Mouse (Mus musculus): ENCODE data around the gene Osgin1.
A peak's percentile ranks its signal among the peaks of the same experiment; 100 is the strongest.

Osgin1 gene

GRCm38 (mm10) chr8:119433582-119434174, at the start of gene Osgin1:
Gene Osgin1, plus strand, starts transcription at chr8:119434124.
- DNase-seq (ENCODE audit: low read depth, low spot score) = no peak

GRCm38 (mm10) chr8:119384478-119384877, 49.4 kb upstream of the Osgin1 start:
- peak; percentile 67 for DNase-seq (ENCODE audit: low read depth, low spot score)

- DNase-seq (ENCODE audit: low read depth, low spot score) = no peak
Observed at GRCm38 (mm10) chr8:119385854-119386253, 48.1 kb upstream of the Osgin1 start.

DNA sequence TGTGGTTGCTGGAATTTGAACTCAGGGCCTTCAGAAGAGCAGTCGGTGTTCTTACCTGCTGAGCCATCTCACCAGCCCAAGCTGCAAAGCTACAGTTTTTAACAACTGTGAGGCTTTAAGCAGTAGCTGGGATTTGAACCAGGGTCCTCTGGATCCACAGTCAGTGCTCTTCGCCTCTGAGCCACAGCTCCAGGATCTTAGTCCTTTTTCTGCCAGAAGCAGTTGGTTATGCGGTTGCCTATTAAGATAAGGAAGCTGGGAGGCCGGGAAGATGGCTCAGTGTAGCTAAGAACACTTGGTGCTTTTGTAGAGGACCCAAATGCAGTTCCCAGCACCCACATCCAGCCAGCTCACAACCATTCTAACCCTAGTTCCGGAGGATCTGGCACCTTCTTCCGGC, 46.9 kb upstream of the Osgin1 start:
- DNase-seq (ENCODE audit: low read depth, low spot score) = no peak

DNA sequence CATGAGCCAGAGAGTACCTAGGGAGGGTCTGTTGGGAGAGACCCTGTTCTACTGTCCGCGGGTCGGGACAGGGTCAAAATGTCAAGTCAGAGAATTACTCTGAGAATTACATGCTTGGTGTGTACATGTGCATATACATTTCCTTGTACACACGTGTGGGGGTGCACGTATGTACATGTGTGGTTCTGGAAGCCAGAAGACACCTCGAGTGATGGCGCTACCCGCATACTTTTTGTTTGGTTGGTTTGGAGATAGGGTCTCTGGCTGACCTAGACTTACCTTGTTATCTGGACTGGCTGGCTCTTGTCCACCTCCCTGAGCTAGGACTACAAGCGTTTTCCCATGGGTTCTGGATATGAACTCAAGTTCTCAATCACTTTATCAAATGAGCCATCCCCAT, 39.8 kb upstream of the Osgin1 start:
- no peak for DNase-seq (ENCODE audit: low read depth, low spot score)

DNA sequence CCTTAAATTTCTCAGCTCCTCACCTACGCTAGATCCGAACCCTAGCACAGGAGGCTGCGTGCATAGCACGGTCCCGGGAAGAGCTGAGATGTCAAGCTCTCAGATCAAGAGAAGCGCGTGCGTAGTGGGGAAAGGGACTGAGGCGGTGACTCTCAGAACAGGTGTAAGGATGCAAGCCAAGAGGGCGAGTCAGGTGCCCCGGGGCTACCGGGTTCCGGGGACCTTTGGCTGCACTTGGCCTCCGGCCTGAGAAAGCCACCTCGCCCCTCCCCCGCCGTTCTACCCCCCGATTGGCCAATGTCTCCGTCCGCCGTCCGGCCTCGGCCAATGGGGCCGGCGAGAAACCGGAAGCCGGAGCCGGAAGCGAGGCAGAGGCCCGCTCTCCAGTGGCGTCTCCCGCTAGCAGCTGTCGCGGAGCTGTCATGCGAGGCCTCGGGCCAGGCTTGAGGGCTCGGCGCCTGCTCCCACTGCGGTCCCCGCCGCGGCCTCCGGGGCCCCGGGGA, 39.3 kb upstream of the Osgin1 start, which contains the start of gene Mlycd:
TSS of gene Mlycd (plus strand) at position 355 of the 503 bp plus-strand sequence.
- DNase-seq (ENCODE audit: low read depth, low spot score) = peak; percentile 84

DNA sequence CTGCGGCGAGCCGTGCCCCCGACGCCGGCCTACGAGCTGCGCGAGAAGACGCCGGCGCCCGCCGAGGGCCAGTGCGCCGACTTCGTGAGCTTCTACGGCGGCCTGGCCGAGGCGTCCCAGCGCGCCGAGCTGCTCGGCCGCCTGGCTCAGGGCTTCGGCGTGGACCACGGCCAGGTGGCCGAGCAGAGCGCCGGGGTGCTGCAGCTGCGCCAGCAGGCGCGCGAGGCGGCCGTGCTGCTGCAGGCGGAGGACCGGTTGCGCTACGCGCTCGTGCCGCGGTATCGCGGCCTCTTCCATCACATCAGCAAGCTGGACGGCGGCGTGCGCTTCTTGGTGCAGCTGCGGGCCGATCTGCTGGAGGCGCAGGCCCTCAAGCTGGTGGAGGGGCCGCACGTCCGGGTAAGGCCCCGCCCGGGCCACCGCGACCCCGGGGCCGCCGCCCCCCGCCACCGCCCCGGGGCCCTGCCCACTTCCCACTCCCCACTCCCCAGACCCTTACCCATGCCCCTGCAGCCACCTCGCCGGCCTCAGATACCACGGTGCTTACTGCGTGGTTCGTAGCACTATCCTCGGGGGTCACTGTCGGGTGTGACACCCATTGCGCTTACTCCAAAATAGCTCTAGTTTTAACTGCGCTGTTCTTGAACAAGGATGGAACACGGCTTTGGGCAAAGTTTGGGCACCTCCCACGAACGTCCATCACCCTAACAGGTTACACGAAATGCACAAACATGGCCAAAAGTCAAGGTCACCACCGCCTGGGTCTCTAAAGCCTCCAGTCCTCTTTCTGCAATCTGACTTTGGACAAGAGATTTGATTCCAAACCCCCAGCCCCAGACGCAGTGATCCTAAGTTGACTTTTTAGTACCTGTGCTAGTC, 38.6 kb upstream of the Osgin1 start:
- DNase-seq (ENCODE audit: low read depth, low spot score) = no peak

- DNase-seq (ENCODE audit: low read depth, low spot score) = no peak
Observed at GRCm38 (mm10) chr8:119398558-119398957, 35.4 kb upstream of the Osgin1 start.

DNA sequence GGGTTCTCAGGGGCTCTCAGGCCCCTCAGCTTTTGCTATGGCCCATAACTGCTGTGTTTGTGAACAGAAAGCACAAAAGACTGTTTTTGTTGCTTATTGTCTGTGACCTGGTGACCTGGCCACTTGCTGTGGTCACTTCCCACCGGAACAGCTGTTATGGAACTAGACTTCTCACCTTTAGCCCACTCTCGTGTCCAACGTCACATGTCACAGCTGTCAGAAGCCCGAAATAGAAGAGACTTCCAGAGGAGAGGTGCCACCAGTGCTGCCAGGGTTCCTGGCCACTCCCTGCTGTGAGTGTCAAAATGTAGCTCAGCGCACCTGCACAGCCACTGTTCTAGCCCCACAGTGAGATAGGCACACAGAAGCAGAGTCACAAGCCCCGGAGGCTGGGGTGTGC, 34.7 kb upstream of the Osgin1 start:
- no peak for DNase-seq (ENCODE audit: low read depth, low spot score)

- DNase-seq (ENCODE audit: low read depth, low spot score) = no peak
Observed at GRCm38 (mm10) chr8:119400122-119400671, 33.7 kb upstream of the Osgin1 start.

DNA sequence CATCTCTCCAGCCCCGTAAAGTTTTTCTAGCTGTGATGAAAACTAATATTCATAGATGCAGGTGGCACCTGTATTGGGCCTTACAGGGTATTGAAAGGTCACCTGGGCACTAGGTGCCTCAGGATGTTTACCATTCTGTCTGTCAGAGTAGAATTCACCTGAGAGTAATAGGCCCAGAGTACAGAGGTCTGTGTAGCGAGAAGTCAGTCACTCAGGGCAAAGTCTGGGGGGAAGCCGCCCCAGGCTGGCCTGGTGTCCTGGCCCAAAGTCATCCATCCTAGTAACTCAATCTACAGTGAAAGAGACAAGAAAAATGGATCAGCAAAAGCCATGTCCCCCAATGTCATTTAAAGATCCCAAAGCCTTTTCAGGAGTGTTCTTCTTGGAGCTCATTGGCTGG, 33.0 kb upstream of the Osgin1 start:
- no peak for DNase-seq (ENCODE audit: low read depth, low spot score)

GRCm38 (mm10) chr8:119403912-119404311, 30.0 kb upstream of the Osgin1 start:
- no peak for DNase-seq (ENCODE audit: low read depth, low spot score)

- DNase-seq (ENCODE audit: low read depth, low spot score) = no peak
Observed at GRCm38 (mm10) chr8:119404648-119405047, 29.3 kb upstream of the Osgin1 start.

- no peak for DNase-seq (ENCODE audit: low read depth, low spot score)
Observed at GRCm38 (mm10) chr8:119408311-119408710, 25.6 kb upstream of the Osgin1 start.

- DNase-seq (ENCODE audit: low read depth, low spot score) = no peak
Observed at GRCm38 (mm10) chr8:119412037-119412734, 21.7 kb upstream of the Osgin1 start.

- DNase-seq (ENCODE audit: low read depth, low spot score) = peak; percentile 73
Observed at GRCm38 (mm10) chr8:119412735-119413498, 21.0 kb upstream of the Osgin1 start.

DNA sequence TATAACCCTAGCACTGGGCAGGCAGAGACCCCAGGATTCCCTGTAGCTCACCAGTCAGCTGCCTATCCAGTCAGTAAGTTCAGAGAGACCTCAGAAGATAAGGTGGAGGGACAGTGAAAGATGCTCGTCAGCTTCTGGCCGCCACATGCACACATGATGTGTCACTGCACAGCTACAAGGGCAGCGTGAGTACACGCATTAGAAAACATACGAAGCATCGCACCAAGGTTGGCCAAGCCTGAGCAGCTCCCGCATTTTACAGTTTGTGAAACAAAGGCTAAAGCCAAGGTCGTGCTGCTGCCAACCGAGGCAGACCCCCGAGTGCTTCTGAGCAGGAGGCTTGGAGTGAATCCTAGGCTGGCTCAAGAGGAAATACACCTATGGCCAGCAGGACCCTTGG, 20.3 kb upstream of the Osgin1 start:
- DNase-seq (ENCODE audit: low read depth, low spot score) = no peak

DNA sequence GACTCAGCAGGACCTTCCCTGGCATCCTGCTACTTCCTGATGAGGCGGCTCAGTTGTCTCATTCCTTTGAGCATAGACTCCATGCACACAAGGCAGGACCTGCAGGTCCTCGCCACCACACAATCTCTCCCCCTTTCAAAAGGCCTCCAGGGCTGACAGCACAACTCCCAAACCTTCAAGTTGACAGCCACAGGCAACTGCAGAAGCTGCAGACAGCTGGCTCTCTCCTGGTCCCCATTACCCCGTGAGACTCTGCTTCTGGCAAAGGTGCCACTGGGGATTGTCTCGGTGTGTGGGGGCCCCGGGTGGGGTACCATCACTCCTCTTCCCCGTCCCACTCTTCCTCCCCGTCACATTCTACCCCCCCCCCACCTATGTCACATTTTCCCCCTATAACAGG, 13.6 kb upstream of the Osgin1 start:
- DNase-seq (ENCODE audit: low read depth, low spot score) = no peak

- DNase-seq (ENCODE audit: low read depth, low spot score) = no peak
Observed at GRCm38 (mm10) chr8:119421603-119422122, 12.3 kb upstream of the Osgin1 start.

- no peak for DNase-seq (ENCODE audit: low read depth, low spot score)
Observed at GRCm38 (mm10) chr8:119422123-119422711, 11.7 kb upstream of the Osgin1 start.

Measured in WW6 (cell line).